Mouse (Mus musculus) ES-E14 (cell line): ENCODE results near the gene Spp2.

Experiments used
- CHD2 ChIP-seq: IDR thresholded peaks from 2 replicates; pipeline ENCODE4 v1.6.1; 2014; ENCODE audit warnings: mild to moderate bottlenecking, low read depth, low read length, inconsistent platforms
- HCFC1 ChIP-seq: IDR thresholded peaks from 2 replicates; pipeline ENCODE4 v1.6.1; 2012; ENCODE audit warnings: low read length, inconsistent platforms, borderline replicate concordance; ENCODE audit not compliant: insufficient read depth
- MAFK ChIP-seq: IDR thresholded peaks from 2 replicates; pipeline ENCODE4 v1.6.1; 2014; ENCODE audit warnings: mild to moderate bottlenecking, low read depth, low read length, inconsistent platforms; ENCODE audit not compliant: insufficient read depth
- ZC3H11A ChIP-seq: IDR thresholded peaks from 2 replicates; pipeline ENCODE4 v1.6.1; 2012; ENCODE audit warnings: low read depth, mild to moderate bottlenecking, inconsistent platforms, low read length, borderline replicate concordance
- ZNF384 ChIP-seq: IDR thresholded peaks from 2 replicates; pipeline ENCODE4 v1.6.1; 2012; ENCODE audit warnings: low read depth, low read length, inconsistent platforms

- TF ChIP-seq MAFK (no peak), ZC3H11A (no peak), ZNF384 (no peak), CHD2 (no peak), HCFC1 (no peak)
Observed at GRCm38 (mm10) chr1:88433096-88433883, 26.5 kb downstream of the Spp2 start.
